28 mouse cellular contexts compared by ENCODE assay signal in the genomic region with DNA sequence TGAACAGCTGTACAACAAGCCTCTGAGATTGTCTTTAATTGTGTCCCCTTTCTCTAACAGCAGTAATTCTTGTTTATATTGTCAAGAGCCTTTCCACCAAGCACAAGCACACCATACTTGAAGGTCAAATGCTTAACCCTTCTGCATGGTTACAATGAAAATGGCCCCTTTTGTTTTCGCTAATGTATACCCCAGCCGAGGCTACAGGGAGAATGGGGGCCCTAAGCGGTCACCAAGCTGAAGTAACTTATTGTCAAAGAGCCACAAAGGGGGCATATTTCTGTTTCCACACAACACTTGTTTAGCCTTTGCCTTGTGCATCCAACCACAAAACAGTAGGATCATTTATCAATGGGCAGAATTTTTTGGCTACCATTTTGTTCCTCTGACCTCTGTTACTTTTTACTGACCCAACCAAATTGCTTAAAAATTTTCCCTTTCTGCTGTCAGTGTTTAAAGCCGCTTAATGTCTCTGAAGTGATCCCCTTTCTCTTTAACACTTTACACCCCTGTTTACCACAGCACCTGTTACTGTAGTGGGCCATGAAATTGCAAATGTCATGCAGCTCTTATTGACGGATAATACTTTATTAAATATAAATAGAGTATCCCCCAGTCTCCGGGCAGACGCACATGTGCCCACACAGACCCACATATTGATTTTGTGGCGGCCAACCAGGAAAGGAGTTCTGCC.
DNase-seq lines count a peak whose midpoint lies in the region; ATAC-seq lines count a peak whose summit lies in the region.
"Had no signal": no experiment of that assay in that cellular context is flagged by ENCODE, and none has a peak within 500 bp of the region (broad histone marks: within the 10 kb centered on the region; RNA-seq: fewer than 3 reads in every experiment).

No protein-coding gene starts in this region.

- H3K9ac ChIP-seq in hindbrain, embryonic 14.5 days: no peak overlapping the region
- no peak overlapping the region for H3K9ac ChIP-seq in midbrain, embryonic 12.5 days (replicated peaks)
- no peak overlapping the region for H3K9ac ChIP-seq in midbrain, embryonic 16.5 days (ENCODE audit: low read depth, low read length)
- H3K9ac ChIP-seq: heart, embryonic 12.5 days; hindbrain, embryonic 13.5 days; intestine, embryonic 15.5 days; limb, embryonic 12.5 days; liver, embryonic 12.5 days had no signal

- no peaks in the 10 kb centered on the region for H3K36me3 ChIP-seq in hindbrain, embryonic 10.5 days
- no peaks in the 10 kb centered on the region for H3K36me3 ChIP-seq in hindbrain, embryonic 14.5 days (replicated peaks; ENCODE audit: control insufficient read depth, insufficient read depth)
- no peaks in the 10 kb centered on the region for H3K36me3 ChIP-seq in midbrain, embryonic 12.5 days
- no peaks in the 10 kb centered on the region for H3K36me3 ChIP-seq in midbrain, embryonic 16.5 days (ENCODE audit: control insufficient read depth, insufficient read depth, low read length)
- H3K36me3 ChIP-seq: forebrain, embryonic 10.5 days; heart, embryonic 12.5 days; hindbrain, embryonic 13.5 days; intestine, embryonic 15.5 days; limb, embryonic 12.5 days; liver, embryonic 12.5 days had no signal

- DNase-seq in hindbrain, embryonic 10.5 days (ENCODE audit: low spot score): peak; percentile 50
- no peak for DNase-seq in hindbrain, embryonic 14.5 days (ENCODE audit: low spot score)
- DNase-seq in embryo, embryonic 10.5 days (ENCODE audit: low spot score): peak; percentile 74
- peak; percentile 71 for DNase-seq in mesoderm, embryonic 11.5 days (ENCODE audit: low read depth, low spot score)
- DNase-seq in cerebellum, adult 9-11 months: no peak
- DNase-seq in gastrocnemius, postnatal 10 days: no peak
- DNase-seq: adrenal gland, postnatal 36 days; cerebellum, adult 9-10 months; gastrocnemius, postnatal 14 days; heart, adult 11 months; heart, postnatal 10 days; kidney, adult 8-10 months; kidney, postnatal 25 days; lung, adult 18-20 months; lung, postnatal 10 days; right cerebral cortex, postnatal 14 days; thymus, adult 2 months had no signal

- ATAC-seq in hindbrain, embryonic 14.5 days (ENCODE audit: low FRiP score): no peak
- peak; percentile 70; the same call in 1 of the 2 replicates for ATAC-seq in midbrain, embryonic 12.5 days (ENCODE audit: low FRiP score, low read depth)
- no peak for ATAC-seq in midbrain, embryonic 16.5 days
- ATAC-seq: forebrain, embryonic 16.5 days; intestine, embryonic 15.5 days; liver, embryonic 12.5 days had no signal

- 0 out of 2 replicates have a peak overlapping the region, but pooled peaks have one; percentile 11 for H3K4me3 ChIP-seq in hindbrain, embryonic 10.5 days
- no peak overlapping the region for H3K4me3 ChIP-seq in hindbrain, embryonic 14.5 days (replicated peaks; ENCODE audit: low read length)
- H3K4me3 ChIP-seq in midbrain, embryonic 12.5 days: no peak overlapping the region
- H3K4me3 ChIP-seq in midbrain, embryonic 16.5 days (ENCODE audit: low read depth, low read length): no peak overlapping the region
- H3K4me3 ChIP-seq: forebrain, embryonic 10.5 days; heart, embryonic 12.5 days; hindbrain, embryonic 13.5 days; intestine, embryonic 15.5 days; layer of hippocampus, adult 2 months; limb, embryonic 12.5 days; liver, embryonic 12.5 days had no signal

- 26% methylated on average over 8 of the region's 8 CpGs for WGBS in hindbrain, embryonic 10.5 days
- 14% methylated on average over 8 of the region's 8 CpGs for WGBS in hindbrain, embryonic 14.5 days
- 20% methylated on average over 8 of the region's 8 CpGs for WGBS in midbrain, embryonic 12.5 days
- WGBS in midbrain, embryonic 16.5 days: 28% methylated on average over 8 of the region's 8 CpGs

- no peaks in the 10 kb centered on the region for H3K9me3 ChIP-seq in hindbrain, embryonic 10.5 days
- no peaks in the 10 kb centered on the region for H3K9me3 ChIP-seq in hindbrain, embryonic 14.5 days (ENCODE audit: control insufficient read depth, low read length)
- H3K9me3 ChIP-seq in midbrain, embryonic 12.5 days: no peaks in the 10 kb centered on the region
- H3K9me3 ChIP-seq in midbrain, embryonic 16.5 days (replicated peaks; ENCODE audit: control insufficient read depth, low read length, poor library complexity, severe bottlenecking): no peaks in the 10 kb centered on the region
- H3K9me3 ChIP-seq: forebrain, embryonic 10.5 days; heart, embryonic 12.5 days; hindbrain, embryonic 13.5 days; intestine, embryonic 15.5 days; limb, embryonic 12.5 days; liver, embryonic 12.5 days had no signal

- peaks cover 90% of the 10 kb centered on the region for H3K4me1 ChIP-seq in hindbrain, embryonic 10.5 days (replicated peaks)
- H3K4me1 ChIP-seq in hindbrain, embryonic 14.5 days (replicated peaks; ENCODE audit: control insufficient read depth, insufficient read depth, low read length): peaks cover 25% of the 10 kb centered on the region
- H3K4me1 ChIP-seq in midbrain, embryonic 12.5 days: peaks cover 37% of the 10 kb centered on the region
- peaks cover 5% of the 10 kb centered on the region; the same call in 1 of the 2 replicates for H3K4me1 ChIP-seq in midbrain, embryonic 16.5 days (ENCODE audit: control insufficient read depth, insufficient read depth, low read length)

- H3K4me2 ChIP-seq in hindbrain, embryonic 14.5 days (replicated peaks): no peak overlapping the region
- H3K4me2 ChIP-seq in midbrain, embryonic 12.5 days (replicated peaks): no peak overlapping the region; the same call in none of the 2 replicates
- H3K4me2 ChIP-seq in midbrain, embryonic 16.5 days (ENCODE audit: low read length): no peak overlapping the region
- H3K4me2 ChIP-seq: heart, embryonic 12.5 days; hindbrain, embryonic 13.5 days; intestine, embryonic 15.5 days; limb, embryonic 12.5 days; liver, embryonic 12.5 days had no signal

- peaks cover 89% of the 10 kb centered on the region for H3K27me3 ChIP-seq in hindbrain, embryonic 10.5 days (ENCODE audit: insufficient read depth, poor library complexity, severe bottlenecking)
- H3K27me3 ChIP-seq in hindbrain, embryonic 14.5 days (ENCODE audit: control insufficient read depth, insufficient read depth, low read length): peaks cover 7% of the 10 kb centered on the region; the same call in 1 of the 2 replicates
- peaks cover 70% of the 10 kb centered on the region for H3K27me3 ChIP-seq in midbrain, embryonic 12.5 days
- H3K27me3 ChIP-seq in midbrain, embryonic 16.5 days (ENCODE audit: control insufficient read depth, insufficient read depth, low read depth, low read length): no peaks in the 10 kb centered on the region; the same call in 1 of the 2 replicates
- H3K27me3 ChIP-seq: heart, embryonic 12.5 days; intestine, embryonic 15.5 days; liver, embryonic 12.5 days had no signal

- peak overlapping the region; percentile 79 for H3K27ac ChIP-seq in hindbrain, embryonic 10.5 days
- no peak overlapping the region for H3K27ac ChIP-seq in hindbrain, embryonic 14.5 days
- H3K27ac ChIP-seq in midbrain, embryonic 12.5 days (replicated peaks): peak overlapping the region; percentile 52
- H3K27ac ChIP-seq in midbrain, embryonic 16.5 days (ENCODE audit: low read length): no peak overlapping the region
- H3K27ac ChIP-seq: forebrain, embryonic 10.5 days; hindbrain, embryonic 13.5 days; intestine, embryonic 15.5 days; liver, embryonic 12.5 days; stomach, postnatal 0 days had no signal

Comparison
In these comparisons a context has a peak if more than half of its experiments do, and no peak if none do; other contexts are left out.
1. DNase-seq: peak in hindbrain, embryonic 10.5 days (single experiment), embryo, embryonic 10.5 days (single experiment) and mesoderm, embryonic 11.5 days (single experiment); none in hindbrain, embryonic 14.5 days (single experiment), cerebellum, adult 9-11 months (single experiment) and gastrocnemius, postnatal 10 days (single experiment).
2. H3K27ac ChIP-seq: peak in hindbrain, embryonic 10.5 days (single experiment) and midbrain, embryonic 12.5 days (single experiment); none in hindbrain, embryonic 14.5 days (single experiment) and midbrain, embryonic 16.5 days (single experiment).